Mouse (Mus musculus) C3H10T1/2 (cell line): ENCODE data around the gene Slc9a8. TPM values are rescaled to one million over a fixed set of nuclear protein-coding genes. Genes with fewer than 3 reads are reported as not detected.

ENCODE experiments used
- polyA plus RNA-seq, 2 experiments: library from polyadenylated mRNA; unstranded; fragments of >200 nt; fragmentation: generic; extraction: Trizol; gene quantifications; one replicate each; pipeline ENCODE4 v1.2.1; 2012; ENCODE audit warnings: missing spikeins in 2 of 2

Slc9a8 gene
- 10 to 100 TPM in 1 of 2 experiments, 1 to 10 TPM in 1; 5.5 to 19.1 TPM for polyA plus RNA-seq

GRCm38 (mm10) chr2:167421330-167422149, at the start of gene Slc9a8:
Slc9a8 (plus strand) TSS chr2:167421712.

GRCm38 (mm10) chr2:167491757-167492708, 70.5 kb downstream of the Slc9a8 start, which contains the start of gene Rnf114:
Rnf114 (plus strand) TSS chr2:167492645.

GRCm38 (mm10) chr2:167492713-167493636, 71.5 kb downstream of the Slc9a8 start, which contains the start of gene Spata2:
Spata2 (minus strand) TSS chr2:167492887.

Other genes starting within 250 kb of the Slc9a8 start
- under 1 TPM in 1 of 2 experiments, not detected in 1; 0.04 TPM for gene Kcnb1, start 231.6 kb upstream of the Slc9a8 start, polyA plus RNA-seq
- 10 to 100 TPM; 30.5 to 47.4 TPM for gene Ptgis, start 181.1 kb upstream of the Slc9a8 start, polyA plus RNA-seq
- gene B4galt5, start 72.5 kb upstream of the Slc9a8 start, polyA plus RNA-seq, result 10 to 100 TPM in 1 of 2 experiments, 1 to 10 TPM in 1; 2.3 to 20.8 TPM
- 10 to 100 TPM; 16.6 to 52.2 TPM for gene Rnf114, start 70.9 kb downstream of the Slc9a8 start, polyA plus RNA-seq
- gene Spata2, start 71.2 kb downstream of the Slc9a8 start, polyA plus RNA-seq, result 10 to 100 TPM in 1 of 2 experiments, 1 to 10 TPM in 1; 2.7 to 13.8 TPM
- 100 to 1,000 TPM in 1 of 2 experiments, 10 to 100 TPM in 1; 40.9 to 136 TPM for gene Snai1, start 116.5 kb downstream of the Slc9a8 start, polyA plus RNA-seq
- 100 to 1,000 TPM; 231 TPM for gene Ube2v1, start 210.4 kb downstream of the Slc9a8 start, polyA plus RNA-seq
- under 1 TPM in 1 of 2 experiments, not detected in 1; 0.91 TPM for gene Gm20431, start 239.8 kb downstream of the Slc9a8 start, polyA plus RNA-seq